Mouse (Mus musculus) CH12.LX (cell line): ENCODE results near the gene Cd46.

Source experiments
- CTCF ChIP-seq, 2 experiments: IDR thresholded peaks in 1 of 2; conservative IDR thresholded peaks in 1 of 2; 2 replicates each; pipeline ENCODE4 v1.5.1; 2011 to 2012; ENCODE audit warnings: low read depth in 2 of 2, low read length in 2 of 2, improper control_type of control experiment in 1 of 2, inconsistent platforms in 1 of 2, mild to moderate bottlenecking in 1 of 2, moderate library complexity in 1 of 2
- E2F4 ChIP-seq: IDR thresholded peaks from 2 replicates; pipeline ENCODE4 v1.6.1; 2011; ENCODE audit warnings: low read depth, low read length, improper control_type of control experiment; ENCODE audit not compliant: insufficient replicate concordance
- ELF1 ChIP-seq: IDR thresholded peaks from 2 replicates; pipeline ENCODE4 v1.6.1; 2014; ENCODE audit warnings: low read depth, mild to moderate bottlenecking, inconsistent platforms, low read length, improper control_type of control experiment
- EP300 ChIP-seq: IDR thresholded peaks from 2 replicates; pipeline ENCODE4 v1.6.1; 2011; ENCODE audit warnings: low read length, improper control_type of control experiment
- IRF4 ChIP-seq: IDR thresholded peaks from 2 replicates; pipeline ENCODE4 v1.6.1; 2014; ENCODE audit warnings: low read depth, mild to moderate bottlenecking, inconsistent platforms, low read length, improper control_type of control experiment
- MAX ChIP-seq: IDR thresholded peaks from 2 replicates; pipeline ENCODE4 v1.6.1; 2011; ENCODE audit warnings: low read length, improper control_type of control experiment
- MYC ChIP-seq: IDR thresholded peaks from 2 replicates; pipeline ENCODE4 v1.6.1; 2011; ENCODE audit warnings: low read depth, mild to moderate bottlenecking, improper control_type of control experiment, low read length
- NRF1 ChIP-seq: IDR thresholded peaks from 2 replicates; pipeline ENCODE4 v1.6.1; 2014; ENCODE audit warnings: low read depth, mild to moderate bottlenecking, inconsistent platforms, low read length, improper control_type of control experiment, moderate library complexity
- POLR2A ChIP-seq: IDR thresholded peaks from 2 replicates; pipeline ENCODE4 v1.6.1; 2011; ENCODE audit warnings: low read depth, mild to moderate bottlenecking, improper control_type of control experiment, low read length
- TCF12 ChIP-seq: IDR thresholded peaks from 2 replicates; pipeline ENCODE4 v1.6.1; 2014; ENCODE audit warnings: low read depth, mild to moderate bottlenecking, inconsistent platforms, low read length, improper control_type of control experiment
- UBTF ChIP-seq: IDR thresholded peaks from 2 replicates; pipeline ENCODE4 v1.6.1; 2012; ENCODE audit warnings: low read depth, mild to moderate bottlenecking, inconsistent platforms, low read length, improper control_type of control experiment, moderate library complexity
- USF2 ChIP-seq: conservative IDR thresholded peaks from 2 replicates; pipeline ENCODE4 v1.6.1; 2011; ENCODE audit warnings: low read depth, low read length, improper control_type of control experiment

GRCm38 (mm10) chr1:195132070-195132469 is 40.0 kb upstream of the Cd46 start:
- no peak for TF ChIP-seq MAX
- TF ChIP-seq MYC = no peak
- no peak for TF ChIP-seq EP300
- no peak for TF ChIP-seq CTCF (conservative IDR thresholded peaks at IDR 0.05 in 1 of 2, IDR thresholded peaks at IDR 0.05 in 1 of 2; ENCODE audit: low read depth in 2 of 2, low read length in 2 of 2)
- no peak for TF ChIP-seq POLR2A
- TF ChIP-seq IRF4 = no peak
- TF ChIP-seq E2F4 = no peak
- TF ChIP-seq USF2 = no peak
- TF ChIP-seq TCF12 = no peak
- TF ChIP-seq NRF1 = no peak
- no peak for TF ChIP-seq UBTF
- TF ChIP-seq ELF1 = no peak
